Mouse (Mus musculus): Measurements from ENCODE around the gene Wdr11.

DNA sequence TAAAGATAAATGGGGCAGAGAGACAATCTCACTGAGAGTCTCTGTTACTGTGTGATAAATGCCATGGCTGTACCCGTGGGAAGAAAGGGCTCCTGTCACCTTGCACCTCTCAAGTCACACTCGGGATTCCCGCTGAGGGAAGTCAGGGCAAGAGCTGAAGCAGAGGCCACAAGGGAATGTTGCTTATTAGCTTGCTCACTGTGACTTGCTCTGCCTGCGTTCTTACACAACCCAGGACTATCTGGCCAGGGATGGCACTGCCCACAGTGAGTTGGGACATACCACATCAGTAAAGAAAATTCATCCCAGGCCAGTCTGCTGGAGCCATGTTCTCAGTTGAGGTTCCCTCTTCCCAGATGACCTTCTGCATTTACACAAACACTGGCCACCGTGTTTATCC is 29.5 kb downstream of the Wdr11 start:
- TF ChIP-seq CTCF (conservative IDR thresholded peaks at IDR 0.05; ENCODE audit: low read length) (no peak), POU5F1 (IDR thresholded peaks at IDR 0.05; ENCODE audit: borderline replicate concordance, low read length) (no peak), NANOG (IDR thresholded peaks at IDR 0.05; ENCODE audit: borderline replicate concordance, low read length) (no peak)
